Mouse (Mus musculus) heart, embryonic 13.5 days (tissue): ENCODE data around the gene Timp3. TPM values are rescaled to one million over a fixed set of nuclear protein-coding genes. Genes with fewer than 3 reads are reported as not detected.

ENCODE experiments used
- ATAC-seq: fragments of 200-750 bp; cut with Nextera tagmentation; 2 replicates; pipeline ENCODE4 v1.8.0; 2017; ENCODE audit warnings: moderate TSS enrichment; ENCODE audit not compliant: insufficient number of reproducible peaks, low FRiP score, low TSS enrichment; ENCODE audit errors: extremely low read depth
- H3K27ac ChIP-seq: fragments of 300-500 bp; sonication (generic); replicated peaks from 2 replicates; pipeline ENCODE4 v1.5.1; 2015; ENCODE audit warnings: moderate library complexity, mild to moderate bottlenecking, inconsistent platforms
- H3K27me3 ChIP-seq: fragments of 300-500 bp; sonication (generic); replicated peaks from 2 replicates; pipeline ENCODE4 v1.6.1; 2015; ENCODE audit warnings: mild to moderate bottlenecking, inconsistent platforms
- H3K36me3 ChIP-seq: fragments of 300-500 bp; sonication (generic); 2 replicates; pipeline ENCODE4 v1.6.1; 2015; ENCODE audit warnings: mild to moderate bottlenecking, inconsistent platforms
- H3K4me1 ChIP-seq: fragments of 300-500 bp; sonication (generic); 2 replicates; pipeline ENCODE4 v1.6.1; 2015; ENCODE audit warnings: inconsistent platforms
- H3K4me2 ChIP-seq: fragments of 300-500 bp; sonication (generic); 2 replicates; pipeline ENCODE4 v1.6.1; 2015; ENCODE audit warnings: inconsistent platforms, mild to moderate bottlenecking, moderate library complexity
- H3K4me3 ChIP-seq: fragments of 300-500 bp; sonication (generic); 2 replicates; pipeline ENCODE4 v1.5.1; 2015; ENCODE audit warnings: moderate library complexity, mild to moderate bottlenecking, inconsistent platforms
- H3K9ac ChIP-seq: fragments of 300-500 bp; sonication (generic); 2 replicates; pipeline ENCODE4 v1.6.1; 2015; ENCODE audit warnings: inconsistent platforms, mild to moderate bottlenecking, moderate library complexity
- H3K9me3 ChIP-seq: fragments of 300-500 bp; sonication (generic); 2 replicates; pipeline ENCODE4 v1.6.1; 2016; ENCODE audit warnings: inconsistent platforms
- WGBS: fragments of 180-500 bp; shearing (Covaris S2); methylation state at CpG from one replicate; pipeline ENCODE4 v1.1.7; 2015; ENCODE audit warnings: mixed read lengths; 5-methylcytosine and 5-hydroxymethylcytosine counted together
- polyA plus RNA-seq: library from polyadenylated mRNA; unstranded; fragments of >200 nt; fragmentation: Nextera tagmentation; extraction: Ambion mirVana; gene quantifications from 2 replicates; pipeline ENCODE4 v1.2.1, GENCODE M21; 2015

Gene Timp3
- polyA plus RNA-seq, 1 experiment from 2014 or later: 69.3 TPM

GRCm38 (mm10) chr10:86313448-86313847 is 13.3 kb downstream of the Timp3 start:
- H3K4me3 ChIP-seq: no peak overlapping the region
- peaks cover 31% of the 10 kb centered on the region for H3K36me3 ChIP-seq
- no peaks in the 10 kb centered on the region for H3K27me3 ChIP-seq
- H3K27ac ChIP-seq: peak overlapping the region; percentile 78
- WGBS: 31% methylated on average over 1 of the region's 1 CpGs
- H3K9ac ChIP-seq: no peak overlapping the region
- H3K4me2 ChIP-seq: no peak overlapping the region
- peaks cover 74% of the 10 kb centered on the region for H3K4me1 ChIP-seq
- no peaks in the 10 kb centered on the region for H3K9me3 ChIP-seq
- no peak for ATAC-seq

DNA sequence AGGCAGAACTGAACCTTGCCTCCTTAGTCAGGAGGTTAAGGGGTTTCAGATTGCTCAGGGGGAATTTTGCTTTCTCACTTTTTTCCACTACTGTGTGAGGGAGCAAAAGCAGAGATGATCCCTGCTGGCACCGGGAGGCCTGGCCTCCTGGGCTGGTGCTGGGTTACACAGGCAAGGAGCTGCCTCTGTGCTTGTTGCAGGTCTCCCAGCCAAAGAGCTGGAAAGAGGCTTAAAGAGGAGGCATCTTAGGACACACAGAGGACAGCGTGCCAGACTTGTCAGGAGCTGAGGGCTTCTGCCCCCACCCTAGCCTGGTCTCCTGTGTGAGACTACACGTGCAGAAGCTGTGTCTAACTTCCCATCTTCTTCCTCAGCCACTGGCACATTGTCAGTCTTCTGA is 15.3 kb downstream of the Timp3 start:
- Histone ChIP-seq H3K4me3 (no peak overlapping the region), H3K27ac (no peak overlapping the region; the same call in 1 of the 2 replicates), H3K27me3 (no peaks in the 10 kb centered on the region), H3K4me2 (no peak overlapping the region), H3K4me1 (peaks cover 70% of the 10 kb centered on the region), H3K9me3 (no peaks in the 10 kb centered on the region), H3K9ac (peak overlapping the region; percentile 48; the same call in 1 of the 2 replicates), H3K36me3 (peaks cover 18% of the 10 kb centered on the region)
- ATAC-seq: no peak
- 43% methylated on average over 3 of the region's 3 CpGs for WGBS

DNA sequence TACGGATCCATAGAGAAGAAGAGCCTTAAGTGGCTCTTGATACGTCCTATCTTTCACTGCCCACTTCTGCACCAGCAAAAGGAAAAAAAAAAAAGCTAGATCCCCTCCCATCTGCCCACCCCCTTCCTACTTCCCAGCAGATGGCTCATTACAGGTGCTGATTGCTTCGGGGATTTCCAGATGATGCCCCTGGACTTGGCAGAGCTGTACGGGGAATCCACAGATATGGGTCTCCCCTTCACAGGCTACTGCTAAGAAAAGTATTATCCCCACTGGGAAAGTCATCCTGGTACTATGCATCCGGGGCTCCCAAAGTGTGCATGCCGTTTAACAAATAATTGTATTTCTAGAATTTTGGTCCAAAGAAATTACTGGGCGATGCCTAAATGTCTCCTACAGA is 17.5 kb downstream of the Timp3 start:
- ATAC-seq: no peak
- WGBS: 56% methylated on average over 7 of the region's 7 CpGs
- peaks cover 77% of the 10 kb centered on the region for H3K4me1 ChIP-seq

DNA sequence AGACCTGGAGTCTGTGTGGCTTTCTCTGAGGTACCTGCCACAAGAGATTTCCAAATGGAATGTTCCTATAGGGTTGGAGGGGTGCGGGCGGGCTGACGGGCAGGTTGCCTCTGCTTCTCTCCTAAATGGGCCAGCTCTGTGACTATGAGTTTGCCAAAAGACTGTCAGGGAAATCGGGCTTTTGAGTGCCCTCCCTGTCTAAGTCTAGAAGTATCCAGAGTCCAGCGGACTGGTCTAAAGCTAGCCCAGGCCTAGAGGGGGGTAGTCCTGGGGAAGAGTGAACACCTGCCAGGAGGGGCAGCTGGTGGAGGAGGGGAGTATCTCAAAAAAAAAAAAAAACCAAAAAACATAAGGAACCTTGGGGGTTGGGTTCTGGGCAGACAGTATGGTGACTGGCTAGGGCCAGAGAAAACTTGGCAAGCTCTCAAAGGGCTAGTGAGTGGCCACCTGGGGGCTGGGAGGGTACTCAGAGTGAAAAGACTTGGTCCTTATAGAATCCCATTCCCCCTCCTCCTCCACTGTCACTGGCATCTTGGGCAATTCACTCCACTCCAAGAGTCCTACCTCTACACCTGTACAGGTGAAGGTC is 18.5 kb downstream of the Timp3 start:
- Histone ChIP-seq H3K27me3 (no peaks in the 10 kb centered on the region), H3K4me3 (no peak overlapping the region), H3K9ac (no peak overlapping the region), H3K27ac (no peak overlapping the region), H3K36me3 (peaks cover 21% of the 10 kb centered on the region), H3K4me2 (no peak overlapping the region), H3K9me3 (no peaks in the 10 kb centered on the region), H3K4me1 (peaks cover 72% of the 10 kb centered on the region)
- no peak for ATAC-seq
- WGBS: 82% methylated on average over 5 of the region's 5 CpGs

More for the DNA sequence above, 17.5 kb downstream of the Timp3 start:
- H3K9me3 ChIP-seq: no peaks in the 10 kb centered on the region
- H3K27ac ChIP-seq: no peak overlapping the region
- H3K4me3 ChIP-seq: no peak overlapping the region
- H3K27me3 ChIP-seq: no peaks in the 10 kb centered on the region
- peaks cover 21% of the 10 kb centered on the region for H3K36me3 ChIP-seq
- H3K4me2 ChIP-seq: no peak overlapping the region
- H3K9ac ChIP-seq: no peak overlapping the region

DNA sequence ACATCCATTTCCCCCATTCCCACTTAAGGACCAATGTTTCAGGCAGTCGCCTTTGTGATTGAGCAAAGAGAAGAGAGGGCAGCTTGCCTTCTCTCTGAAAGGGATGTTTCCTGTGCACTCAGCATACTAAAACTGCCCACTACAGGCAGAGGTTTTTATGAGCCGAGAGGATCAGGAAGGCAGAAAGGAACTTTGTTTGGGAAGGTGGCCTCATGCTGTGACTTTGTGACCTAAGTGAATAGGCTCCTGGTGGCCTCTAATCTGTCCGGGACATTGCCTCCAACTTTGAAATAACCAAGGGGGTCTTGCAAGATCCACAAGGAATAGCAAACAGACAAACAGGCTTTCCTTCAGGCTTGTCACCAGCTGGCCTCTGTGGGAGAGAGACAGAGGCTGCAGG is 19.4 kb downstream of the Timp3 start:
- peaks cover 63% of the 10 kb centered on the region for H3K4me1 ChIP-seq
- no peak for ATAC-seq
- no peak overlapping the region for H3K27ac ChIP-seq
- no peak overlapping the region for H3K4me2 ChIP-seq
- 54% methylated on average over 3 of the region's 3 CpGs for WGBS
- no peak overlapping the region for H3K9ac ChIP-seq
- H3K4me3 ChIP-seq: no peak overlapping the region
- H3K9me3 ChIP-seq: no peaks in the 10 kb centered on the region
- no peaks in the 10 kb centered on the region for H3K27me3 ChIP-seq
- peaks cover 20% of the 10 kb centered on the region for H3K36me3 ChIP-seq

GRCm38 (mm10) chr10:86320204-86320603 is 20.0 kb downstream of the Timp3 start:
- Histone ChIP-seq H3K27me3 (no peaks in the 10 kb centered on the region), H3K4me1 (peaks cover 59% of the 10 kb centered on the region), H3K36me3 (peaks cover 14% of the 10 kb centered on the region), H3K27ac (no peak overlapping the region), H3K4me2 (no peak overlapping the region), H3K4me3 (no peak overlapping the region), H3K9ac (no peak overlapping the region), H3K9me3 (no peaks in the 10 kb centered on the region)
- WGBS: 82% methylated on average over 5 of the region's 5 CpGs
- no peak for ATAC-seq

DNA sequence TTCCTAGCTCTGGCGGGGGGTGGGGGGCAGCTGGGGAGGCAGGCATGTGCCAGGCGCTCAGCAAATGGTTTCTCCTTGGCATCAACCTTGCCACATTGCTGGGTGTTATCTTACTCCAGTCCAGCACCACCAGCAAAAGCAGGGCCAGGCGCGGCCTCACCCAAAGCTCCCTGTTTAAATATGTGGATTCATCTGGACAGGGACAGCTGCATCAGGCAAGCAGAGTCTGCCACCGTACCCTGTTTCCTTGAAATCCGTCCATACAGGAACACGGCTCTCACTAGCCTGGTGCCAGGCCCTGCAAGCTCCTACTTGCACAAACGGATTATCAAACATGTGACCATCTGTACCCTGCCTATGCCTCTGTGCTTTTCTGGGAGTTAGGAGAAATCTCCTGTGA is 21.0 kb downstream of the Timp3 start:
- Histone ChIP-seq H3K9ac (no peak overlapping the region), H3K36me3 (peaks cover 17% of the 10 kb centered on the region), H3K27ac (0 out of 2 replicates have a peak overlapping the region, but pooled peaks have one; percentile 8), H3K27me3 (no peaks in the 10 kb centered on the region), H3K4me1 (peaks cover 53% of the 10 kb centered on the region), H3K4me2 (no peak overlapping the region), H3K9me3 (no peaks in the 10 kb centered on the region), H3K4me3 (no peak overlapping the region)
- WGBS: 70% methylated on average over 8 of the region's 8 CpGs
- ATAC-seq: no peak

DNA sequence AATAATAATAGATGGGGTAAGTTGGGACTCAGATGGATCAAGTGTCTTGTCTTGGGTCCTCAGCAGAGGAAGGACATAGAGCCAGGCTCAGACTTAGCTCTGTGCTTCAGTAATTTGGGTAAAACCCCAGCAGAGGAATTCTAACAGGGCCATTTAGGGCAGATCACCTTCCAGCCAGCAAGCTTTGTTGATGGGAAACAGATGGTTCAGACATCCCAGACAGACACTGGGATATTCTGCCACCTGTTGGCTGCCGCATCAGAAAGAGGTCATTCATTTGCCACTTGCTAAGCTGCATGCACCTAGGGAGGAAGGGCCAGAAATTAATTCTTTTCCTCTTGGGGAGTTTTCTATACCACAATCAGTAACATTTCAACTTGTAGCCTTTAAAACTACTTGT is 21.8 kb downstream of the Timp3 start:
- WGBS: 42% methylated on average over 1 of the region's 1 CpGs
- Histone ChIP-seq H3K36me3 (peaks cover 16% of the 10 kb centered on the region), H3K27me3 (no peaks in the 10 kb centered on the region), H3K4me2 (no peak overlapping the region), H3K9me3 (no peaks in the 10 kb centered on the region), H3K9ac (no peak overlapping the region), H3K27ac (no peak overlapping the region), H3K4me1 (peaks cover 45% of the 10 kb centered on the region), H3K4me3 (no peak overlapping the region)
- no peak for ATAC-seq

DNA sequence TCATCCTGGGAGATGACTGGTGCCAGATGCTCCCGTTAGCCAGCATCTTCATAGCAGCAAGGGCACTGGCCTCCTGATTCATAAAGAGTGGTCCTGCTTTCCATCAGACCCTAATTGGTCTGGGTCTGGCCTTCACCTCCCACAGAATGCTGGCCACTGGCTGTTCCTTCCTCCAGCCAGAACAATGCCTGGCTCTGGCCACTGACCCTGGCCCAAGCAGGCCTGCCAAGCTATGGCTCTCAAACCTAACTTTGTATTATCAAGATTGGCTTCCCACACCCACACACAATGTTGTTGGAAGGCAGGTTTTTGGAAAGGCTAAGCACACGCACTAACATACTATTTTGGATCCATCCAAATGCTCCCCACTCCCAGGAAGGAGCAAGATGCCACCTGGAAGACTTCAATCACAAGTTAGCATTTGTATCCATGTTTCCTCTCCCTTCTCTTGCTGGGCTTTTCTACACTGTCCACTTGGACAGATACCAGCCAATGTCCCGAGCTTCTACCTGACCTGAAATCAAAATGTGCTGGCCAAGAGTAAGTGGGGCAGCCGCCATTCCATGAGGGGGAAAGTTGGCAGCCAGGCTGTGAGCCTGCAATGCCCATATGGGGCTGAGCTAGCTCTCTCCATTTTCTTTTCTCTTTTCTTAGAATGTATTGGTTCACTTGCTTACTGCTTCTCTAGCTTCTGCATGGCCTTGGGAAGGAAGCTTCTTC is 23.3 kb downstream of the Timp3 start:
- H3K36me3 ChIP-seq: peaks cover 24% of the 10 kb centered on the region
- no peaks in the 10 kb centered on the region for H3K27me3 ChIP-seq
- H3K9ac ChIP-seq: no peak overlapping the region
- no peak overlapping the region for H3K4me3 ChIP-seq
- H3K9me3 ChIP-seq: no peaks in the 10 kb centered on the region
- H3K4me2 ChIP-seq: no peak overlapping the region
- no peak overlapping the region for H3K27ac ChIP-seq
- 67% methylated on average over 4 of the region's 4 CpGs for WGBS
- peaks cover 33% of the 10 kb centered on the region for H3K4me1 ChIP-seq
- no peak for ATAC-seq

DNA sequence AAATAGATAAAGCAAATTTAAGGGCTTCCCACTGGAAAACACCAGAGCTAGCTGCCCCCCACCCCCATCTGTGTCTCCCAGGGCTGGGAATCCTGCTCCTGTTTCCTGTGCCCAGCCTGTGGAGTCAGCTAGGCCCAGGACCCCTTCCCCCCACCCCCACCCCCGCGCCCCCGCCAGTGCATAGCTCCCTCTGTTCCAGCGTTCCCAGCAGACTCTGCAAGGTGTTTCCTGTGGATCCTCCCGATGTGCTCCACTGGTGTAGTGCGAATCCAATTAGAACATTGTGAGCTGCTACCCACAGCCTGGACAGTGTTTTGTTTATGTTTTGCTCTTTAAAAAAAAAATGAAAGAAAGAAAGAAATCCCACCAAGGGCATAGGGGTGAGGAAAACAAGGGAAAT is 25.1 kb downstream of the Timp3 start:
- 25% methylated on average over 6 of the region's 6 CpGs for WGBS
- H3K4me2 ChIP-seq: no peak overlapping the region
- H3K9ac ChIP-seq: no peak overlapping the region
- no peak overlapping the region for H3K4me3 ChIP-seq
- ATAC-seq: no peak
- peaks cover 44% of the 10 kb centered on the region for H3K4me1 ChIP-seq
- H3K36me3 ChIP-seq: peaks cover 24% of the 10 kb centered on the region
- no peaks in the 10 kb centered on the region for H3K9me3 ChIP-seq
- no peaks in the 10 kb centered on the region for H3K27me3 ChIP-seq
- no peak overlapping the region for H3K27ac ChIP-seq

- no peak for ATAC-seq
- H3K27me3 ChIP-seq: no peaks in the 10 kb centered on the region
- H3K27ac ChIP-seq: no peak overlapping the region
- H3K9me3 ChIP-seq: no peaks in the 10 kb centered on the region
- peaks cover 18% of the 10 kb centered on the region for H3K36me3 ChIP-seq
- H3K4me1 ChIP-seq: peaks cover 55% of the 10 kb centered on the region
- H3K4me2 ChIP-seq: no peak overlapping the region
- H3K9ac ChIP-seq: no peak overlapping the region
- WGBS: 82% methylated on average over 4 of the region's 4 CpGs
- H3K4me3 ChIP-seq: no peak overlapping the region
Observed at GRCm38 (mm10) chr10:86328143-86328542, 28.0 kb downstream of the Timp3 start.

DNA sequence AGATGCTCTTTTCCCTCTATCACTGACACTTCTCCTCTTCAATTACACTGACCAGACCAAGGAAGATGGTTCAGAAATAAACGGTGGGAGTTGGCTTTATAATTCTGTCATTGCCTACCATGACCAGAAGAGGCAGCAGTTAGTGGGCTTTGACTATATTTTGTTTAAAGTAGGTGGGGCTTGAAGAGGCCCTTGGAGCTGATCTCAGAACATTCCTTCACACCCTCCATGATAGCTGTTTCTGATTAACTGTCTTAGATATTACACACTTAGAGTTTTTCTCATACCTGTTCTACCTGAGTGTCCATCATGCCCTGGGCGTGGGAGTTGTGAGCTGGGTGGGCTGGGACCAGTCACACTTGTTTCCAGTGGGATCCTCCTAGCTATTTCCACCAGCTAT is 28.5 kb downstream of the Timp3 start:
- Histone ChIP-seq H3K9ac (no peak overlapping the region), H3K4me1 (peaks cover 59% of the 10 kb centered on the region), H3K9me3 (no peaks in the 10 kb centered on the region), H3K27me3 (no peaks in the 10 kb centered on the region), H3K4me2 (no peak overlapping the region), H3K27ac (no peak overlapping the region), H3K36me3 (peaks cover 18% of the 10 kb centered on the region), H3K4me3 (no peak overlapping the region)
- ATAC-seq: no peak
- 81% methylated on average over 2 of the region's 2 CpGs for WGBS
